Mouse (Mus musculus) urinary bladder, postnatal 10 days (tissue): Measurements from ENCODE around the gene Pcdh17.

Experiments
- DNase-seq: peaks from one replicate; pipeline ENCODE4 v3.0.0; 2022; ENCODE audit warnings: low spot score

Gene Pcdh17

GRCm38 (mm10) chr14:84443288-84443686 is at the start of gene Pcdh17:
TSS of gene Pcdh17 (plus strand) at chr14:84443563.
- DNase-seq: peak; percentile 64

- no peak for DNase-seq
Observed at GRCm38 (mm10) chr14:84397137-84397536, 46.2 kb upstream of the Pcdh17 start.

GRCm38 (mm10) chr14:84424736-84425135 is 18.6 kb upstream of the Pcdh17 start:
- no peak for DNase-seq

GRCm38 (mm10) chr14:84426616-84427015 is 16.7 kb upstream of the Pcdh17 start:
- no peak for DNase-seq

GRCm38 (mm10) chr14:84438066-84438770 is 5.1 kb upstream of the Pcdh17 start:
- no peak for DNase-seq

- DNase-seq: no peak
Observed at GRCm38 (mm10) chr14:84440903-84441302, 2.5 kb upstream of the Pcdh17 start.

GRCm38 (mm10) chr14:84442528-84443287 is 655 bp upstream of the Pcdh17 start:
- DNase-seq: no peak

GRCm38 (mm10) chr14:84443761-84444160 is 398 bp downstream of the Pcdh17 start:
- no peak for DNase-seq

GRCm38 (mm10) chr14:84444276-84444662 is 906 bp downstream of the Pcdh17 start:
- DNase-seq: no peak

- no peak for DNase-seq
Observed at GRCm38 (mm10) chr14:84444663-84445502, 1.5 kb downstream of the Pcdh17 start.

GRCm38 (mm10) chr14:84445503-84446410 is 2.4 kb downstream of the Pcdh17 start:
- DNase-seq: no peak

- DNase-seq: no peak
Observed at GRCm38 (mm10) chr14:84446411-84446915, 3.1 kb downstream of the Pcdh17 start.

GRCm38 (mm10) chr14:84446941-84447641 is 3.7 kb downstream of the Pcdh17 start:
- no peak for DNase-seq

- no peak for DNase-seq
Observed at GRCm38 (mm10) chr14:84447661-84448380, 4.5 kb downstream of the Pcdh17 start.

- DNase-seq: no peak
Observed at GRCm38 (mm10) chr14:84448381-84448771, 5.0 kb downstream of the Pcdh17 start.

GRCm38 (mm10) chr14:84454074-84454845 is 10.9 kb downstream of the Pcdh17 start:
- DNase-seq: no peak

GRCm38 (mm10) chr14:84475491-84475890 is 32.1 kb downstream of the Pcdh17 start:
- DNase-seq: no peak

GRCm38 (mm10) chr14:84476336-84476735 is 33.0 kb downstream of the Pcdh17 start:
- DNase-seq: no peak

- no peak for DNase-seq
Observed at GRCm38 (mm10) chr14:84476906-84477305, 33.5 kb downstream of the Pcdh17 start.
